Mouse (Mus musculus) skeletal muscle tissue, adult 2 months (tissue): ENCODE results near the gene Micu1.

ENCODE experiments used
- DNase-seq: peaks from one replicate; pipeline ENCODE4 v3.0.0-alpha.2; 2012; ENCODE audit warnings: low read depth, low spot score

Gene Micu1

GRCm38 (mm10) chr10:59721555-59721954 is 19.3 kb downstream of the Micu1 start:
- DNase-seq = peak; percentile 34

- no peak for DNase-seq
These were observed 22.4 kb downstream of the Micu1 start for GRCm38 (mm10) chr10:59724634-59725033.

GRCm38 (mm10) chr10:59727251-59727650 is 25.0 kb downstream of the Micu1 start:
- no peak for DNase-seq

GRCm38 (mm10) chr10:59729261-59729660 is 27.0 kb downstream of the Micu1 start:
- no peak for DNase-seq

GRCm38 (mm10) chr10:59729842-59730241 is 27.6 kb downstream of the Micu1 start:
- no peak for DNase-seq

- DNase-seq = peak; percentile 39
These were observed 33.8 kb downstream of the Micu1 start for GRCm38 (mm10) chr10:59736027-59736598.

- DNase-seq = peak; percentile 19
These were observed 39.2 kb downstream of the Micu1 start for GRCm38 (mm10) chr10:59741448-59741847.

- no peak for DNase-seq
These were observed 41.1 kb downstream of the Micu1 start for GRCm38 (mm10) chr10:59743397-59743796.

- DNase-seq = no peak
These were observed 41.7 kb downstream of the Micu1 start for GRCm38 (mm10) chr10:59743969-59744368.

GRCm38 (mm10) chr10:59747334-59747733 is 45.1 kb downstream of the Micu1 start:
- DNase-seq = no peak

GRCm38 (mm10) chr10:59748699-59749200 is 46.5 kb downstream of the Micu1 start:
- DNase-seq = no peak

GRCm38 (mm10) chr10:59753538-59754069 is 51.3 kb downstream of the Micu1 start:
- DNase-seq = no peak

- no peak for DNase-seq
These were observed 51.8 kb downstream of the Micu1 start for GRCm38 (mm10) chr10:59754104-59754503.

- no peak for DNase-seq
These were observed 52.6 kb downstream of the Micu1 start for GRCm38 (mm10) chr10:59754901-59755300.

GRCm38 (mm10) chr10:59755681-59756080 is 53.4 kb downstream of the Micu1 start:
- no peak for DNase-seq

- DNase-seq = peak; percentile 16
These were observed 53.8 kb downstream of the Micu1 start for GRCm38 (mm10) chr10:59756090-59756489.

GRCm38 (mm10) chr10:59756570-59756969 is 54.3 kb downstream of the Micu1 start:
- DNase-seq = no peak

- DNase-seq = no peak
These were observed 62.5 kb downstream of the Micu1 start for GRCm38 (mm10) chr10:59764781-59765180.

- no peak for DNase-seq
These were observed 66.2 kb downstream of the Micu1 start for GRCm38 (mm10) chr10:59768369-59769079.

- DNase-seq = no peak
These were observed 69.2 kb downstream of the Micu1 start for GRCm38 (mm10) chr10:59771375-59772048.

- DNase-seq = no peak
These were observed 69.7 kb downstream of the Micu1 start for GRCm38 (mm10) chr10:59772049-59772397.

- DNase-seq = no peak
These were observed 71.3 kb downstream of the Micu1 start for GRCm38 (mm10) chr10:59773441-59774140.
